Comparison of ENCODE assay signal across 9 mouse cellular contexts in genomic region chr6:144834323-144835183, GRCm38 (mm10). TPM values are rescaled to one million over a fixed set of nuclear protein-coding genes. Genes with fewer than 3 reads are reported as not detected.
DNase-seq lines count a peak whose midpoint lies in the region; ATAC-seq and TF ChIP-seq lines count a peak whose summit lies in the region.
"Had no signal": no experiment of that assay in that cellular context is flagged by ENCODE, and none has a peak within 500 bp of the region (broad histone marks: within the 10 kb centered on the region; RNA-seq: fewer than 3 reads in every experiment).

No protein-coding gene starts in this region.

- 36% methylated on average over 19 of the region's 19 CpGs for WGBS in kidney, postnatal 0 days
- WGBS in kidney, adult 2 months = 37% methylated on average over 19 of the region's 19 CpGs
- WGBS in hindbrain, embryonic 14.5 days = 20% methylated on average over 19 of the region's 19 CpGs
- 18% methylated on average over 19 of the region's 19 CpGs for WGBS in neural tube, embryonic 14.5 days

- no peak overlapping the region for H3K27ac ChIP-seq in kidney, postnatal 0 days
- no peak overlapping the region for H3K27ac ChIP-seq in kidney, adult 2 months (ENCODE audit: insufficient read depth, low read depth, low read length)
- no peak overlapping the region for H3K27ac ChIP-seq in hindbrain, embryonic 14.5 days
- no peak overlapping the region for H3K27ac ChIP-seq in neural tube, embryonic 14.5 days (ENCODE audit: low read depth, low read length)
- H3K27ac ChIP-seq: liver, embryonic 13.5 days had no signal

- no peak for TF ChIP-seq POLR2A in kidney, adult 2 months (IDR thresholded peaks at IDR 0.05; ENCODE audit: low read depth, low read length)

- H3K27me3 ChIP-seq in kidney, postnatal 0 days (ENCODE audit: insufficient read depth, low read length) = no peaks in the 10 kb centered on the region
- no peaks in the 10 kb centered on the region; the same call in 1 of the 2 replicates for H3K27me3 ChIP-seq in kidney, adult 2 months (replicated peaks; ENCODE audit: control insufficient read depth, insufficient read depth, low read length)
- H3K27me3 ChIP-seq in hindbrain, embryonic 14.5 days (ENCODE audit: control insufficient read depth, insufficient read depth, low read length) = no peaks in the 10 kb centered on the region
- H3K27me3 ChIP-seq in neural tube, embryonic 14.5 days (ENCODE audit: control insufficient read depth, insufficient read depth, low read length) = no peaks in the 10 kb centered on the region
- H3K27me3 ChIP-seq: liver, embryonic 13.5 days had no signal

- H3K4me3 ChIP-seq in kidney, postnatal 0 days (replicated peaks; ENCODE audit: low read depth, low read length) = no peak overlapping the region
- H3K4me3 ChIP-seq in kidney, adult 2 months (ENCODE audit: insufficient read depth, low read depth, low read length) = no peak overlapping the region
- no peak overlapping the region for H3K4me3 ChIP-seq in hindbrain, embryonic 14.5 days (replicated peaks; ENCODE audit: low read length)
- no peak overlapping the region for H3K4me3 ChIP-seq in neural tube, embryonic 14.5 days (ENCODE audit: low read depth, low read length)
- H3K4me3 ChIP-seq: liver, embryonic 13.5 days had no signal

- intact Hi-C loops in heart, postnatal 25 days (cut with DNase I) = no loop called here

- no peaks in the 10 kb centered on the region for H3K4me1 ChIP-seq in kidney, postnatal 0 days (replicated peaks; ENCODE audit: insufficient read depth, low read length)
- no peaks in the 10 kb centered on the region for H3K4me1 ChIP-seq in kidney, adult 2 months (ENCODE audit: control insufficient read depth, insufficient read depth, low read length)
- no peaks in the 10 kb centered on the region; the same call in 1 of the 2 replicates for H3K4me1 ChIP-seq in hindbrain, embryonic 14.5 days (replicated peaks; ENCODE audit: control insufficient read depth, insufficient read depth, low read length)
- no peaks in the 10 kb centered on the region; the same call in 1 of the 2 replicates for H3K4me1 ChIP-seq in neural tube, embryonic 14.5 days (ENCODE audit: control insufficient read depth, insufficient read depth, low read length)
- H3K4me1 ChIP-seq: liver, embryonic 13.5 days had no signal

- no peak overlapping the region for H3K4me2 ChIP-seq in kidney, postnatal 0 days (ENCODE audit: low read length)
- H3K4me2 ChIP-seq in hindbrain, embryonic 14.5 days (replicated peaks) = peak overlapping the region; percentile 27; the same call in 1 of the 2 replicates
- H3K4me2 ChIP-seq in neural tube, embryonic 14.5 days (ENCODE audit: low read depth, low read length) = peak overlapping the region; percentile 29; the same call in 1 of the 2 replicates
- H3K4me2 ChIP-seq: liver, embryonic 13.5 days had no signal

- no peak for TF ChIP-seq CTCF in kidney, postnatal 0 days (IDR thresholded peaks at IDR 0.05; ENCODE audit: low read depth)
- no peak for TF ChIP-seq CTCF in kidney, adult 2 months (conservative IDR thresholded peaks at IDR 0.05; ENCODE audit: insufficient read depth, insufficient read length, low read depth, low read length)

- H3K9me3 ChIP-seq in kidney, postnatal 0 days (replicated peaks; ENCODE audit: low read length) = no peaks in the 10 kb centered on the region
- H3K9me3 ChIP-seq in hindbrain, embryonic 14.5 days (ENCODE audit: control insufficient read depth, low read length) = no peaks in the 10 kb centered on the region
- no peaks in the 10 kb centered on the region for H3K9me3 ChIP-seq in neural tube, embryonic 14.5 days (ENCODE audit: control insufficient read depth, low read length)
- H3K9me3 ChIP-seq: liver, embryonic 13.5 days had no signal

- ATAC-seq in kidney, postnatal 0 days (replicated peaks; ENCODE audit: low FRiP score, low read depth) = no peak
- ATAC-seq in hindbrain, embryonic 14.5 days (ENCODE audit: low FRiP score) = no peak
- no peak for ATAC-seq in neural tube, embryonic 14.5 days (ENCODE audit: low read depth)

- DNase-seq in kidney, postnatal 0 days (ENCODE audit: low spot score) = peak; percentile 50
- DNase-seq in kidney, adult 2 months = no peak
- DNase-seq in embryo, embryonic 9.5 days (ENCODE audit: extremely low spot score) = peak; percentile 48
- no peak for DNase-seq in hindbrain, embryonic 14.5 days (ENCODE audit: low spot score)
- DNase-seq in left cerebral cortex, adult 8-10 months (ENCODE audit: low spot score in 2 of 2) = no peak
- DNase-seq in heart, postnatal 25 days (ENCODE audit: low spot score) = no peak
- DNase-seq: cerebellum, postnatal 14 days; liver, embryonic 13.5 days had no signal

- no peak overlapping the region for H3K9ac ChIP-seq in kidney, postnatal 0 days (ENCODE audit: low read depth, low read length)
- no peak overlapping the region for H3K9ac ChIP-seq in hindbrain, embryonic 14.5 days
- H3K9ac ChIP-seq in neural tube, embryonic 14.5 days (replicated peaks; ENCODE audit: low read depth, low read length) = no peak overlapping the region
- H3K9ac ChIP-seq: liver, embryonic 13.5 days had no signal

- H3K36me3 ChIP-seq in kidney, postnatal 0 days (ENCODE audit: insufficient read depth, low read length) = no peaks in the 10 kb centered on the region
- H3K36me3 ChIP-seq in kidney, adult 2 months (ENCODE audit: control insufficient read depth, insufficient read depth, low read length) = no peaks in the 10 kb centered on the region
- H3K36me3 ChIP-seq in hindbrain, embryonic 14.5 days (replicated peaks; ENCODE audit: control insufficient read depth, insufficient read depth) = no peaks in the 10 kb centered on the region
- H3K36me3 ChIP-seq in neural tube, embryonic 14.5 days (ENCODE audit: control insufficient read depth, insufficient read depth, low read length) = no peaks in the 10 kb centered on the region
- H3K36me3 ChIP-seq: liver, embryonic 13.5 days had no signal

RNA-seq across cellular contexts. Expression of gene Sox5, which starts 52.8 kb away (rescaled TPM):
- polyA plus RNA-seq in kidney, postnatal 0 days (2015; fragmentation: Nextera tagmentation; extraction: Ambion mirVana) = 6.1 and 9.3 TPM in 2 replicates
- 2.9 and 3.2 TPM in 2 replicates for polyA plus RNA-seq in kidney, adult 2 months (2012; rRNA removed)
- polyA plus RNA-seq in hindbrain, embryonic 14.5 days (2014; fragmentation: Nextera tagmentation; extraction: Ambion mirVana) = 23.9 and 27.0 TPM in 2 replicates
- polyA plus RNA-seq in neural tube, embryonic 14.5 days (2014; fragmentation: Nextera tagmentation; extraction: Ambion mirVana) = 28.2 and 34.6 TPM in 2 replicates
- 10 to 100 TPM; 46.1 to 57.5 (median 51.3) TPM for total RNA-seq in left cerebral cortex, adult 8-10 months (2022)
- total RNA-seq in heart, postnatal 25 days (2021) = 1 to 10 TPM; 2.8 to 2.9 TPM

Comparison
In these comparisons a context has a peak if more than half of its experiments do, and no peak if none do; other contexts are left out.
1. DNase-seq: peak in kidney, postnatal 0 days (single experiment) and embryo, embryonic 9.5 days (single experiment); none in kidney, adult 2 months (single experiment), hindbrain, embryonic 14.5 days (single experiment), left cerebral cortex, adult 8-10 months (0 of 2) and heart, postnatal 25 days (single experiment).